Mouse (Mus musculus) heart, embryonic 15.5 days (tissue): ENCODE measurements around the gene Rplp2. TPM values are rescaled to one million over a fixed set of nuclear protein-coding genes. Genes with fewer than 3 reads are reported as not detected.
"Not testable (repeated sequence)": the region's sequence is repeated elsewhere in the genome, so short reads cannot be mapped to it uniquely, and the experiment has no call there.

Source experiments
- ATAC-seq: fragments of 200-750 bp; cut with Nextera tagmentation; replicated peaks from 2 replicates; pipeline ENCODE4 v1.8.0; 2017; ENCODE audit warnings: low read depth, moderate TSS enrichment; ENCODE audit not compliant: insufficient number of reproducible peaks, insufficient read depth, low FRiP score
- H3K27ac ChIP-seq: fragments of 300-500 bp; sonication (generic); 2 replicates; pipeline ENCODE4 v1.5.1; 2015; ENCODE audit warnings: mild to moderate bottlenecking, inconsistent platforms
- H3K27me3 ChIP-seq: fragments of 300-500 bp; sonication (generic); 2 replicates; pipeline ENCODE4 v1.6.1; 2015; ENCODE audit warnings: inconsistent platforms
- H3K36me3 ChIP-seq: fragments of 300-500 bp; sonication (generic); 2 replicates; pipeline ENCODE4 v1.6.1; 2015; ENCODE audit warnings: mild to moderate bottlenecking, inconsistent platforms
- H3K4me1 ChIP-seq: fragments of 300-500 bp; sonication (generic); replicated peaks from 2 replicates; pipeline ENCODE4 v1.6.1; 2015; ENCODE audit warnings: inconsistent platforms
- H3K4me2 ChIP-seq: fragments of 300-500 bp; sonication (generic); 2 replicates; pipeline ENCODE4 v1.6.1; 2015; ENCODE audit warnings: inconsistent platforms, mild to moderate bottlenecking, moderate library complexity
- H3K4me3 ChIP-seq: fragments of 300-500 bp; sonication (generic); 2 replicates; pipeline ENCODE4 v1.5.1; 2015; ENCODE audit warnings: mild to moderate bottlenecking, inconsistent platforms
- H3K9ac ChIP-seq: fragments of 300-500 bp; sonication (generic); 2 replicates; pipeline ENCODE4 v1.6.1; 2015; ENCODE audit warnings: mild to moderate bottlenecking, inconsistent platforms
- H3K9me3 ChIP-seq: fragments of 300-500 bp; sonication (generic); replicated peaks from 2 replicates; pipeline ENCODE4 v1.6.1; 2016; ENCODE audit warnings: inconsistent platforms
- WGBS: fragments of 180-500 bp; shearing (Covaris S2); methylation state at CpG from one replicate; pipeline ENCODE4 v1.1.7; 2015; ENCODE audit warnings: mixed read lengths; 5-methylcytosine and 5-hydroxymethylcytosine counted together
- polyA plus RNA-seq: library from polyadenylated mRNA; unstranded; fragments of >200 nt; fragmentation: Nextera tagmentation; extraction: Ambion mirVana; gene quantifications from 2 replicates; pipeline ENCODE4 v1.2.1, GENCODE M21; 2015

The Rplp2 gene
- polyA plus RNA-seq, 1 experiment from 2014 or later = 884 TPM

DNA sequence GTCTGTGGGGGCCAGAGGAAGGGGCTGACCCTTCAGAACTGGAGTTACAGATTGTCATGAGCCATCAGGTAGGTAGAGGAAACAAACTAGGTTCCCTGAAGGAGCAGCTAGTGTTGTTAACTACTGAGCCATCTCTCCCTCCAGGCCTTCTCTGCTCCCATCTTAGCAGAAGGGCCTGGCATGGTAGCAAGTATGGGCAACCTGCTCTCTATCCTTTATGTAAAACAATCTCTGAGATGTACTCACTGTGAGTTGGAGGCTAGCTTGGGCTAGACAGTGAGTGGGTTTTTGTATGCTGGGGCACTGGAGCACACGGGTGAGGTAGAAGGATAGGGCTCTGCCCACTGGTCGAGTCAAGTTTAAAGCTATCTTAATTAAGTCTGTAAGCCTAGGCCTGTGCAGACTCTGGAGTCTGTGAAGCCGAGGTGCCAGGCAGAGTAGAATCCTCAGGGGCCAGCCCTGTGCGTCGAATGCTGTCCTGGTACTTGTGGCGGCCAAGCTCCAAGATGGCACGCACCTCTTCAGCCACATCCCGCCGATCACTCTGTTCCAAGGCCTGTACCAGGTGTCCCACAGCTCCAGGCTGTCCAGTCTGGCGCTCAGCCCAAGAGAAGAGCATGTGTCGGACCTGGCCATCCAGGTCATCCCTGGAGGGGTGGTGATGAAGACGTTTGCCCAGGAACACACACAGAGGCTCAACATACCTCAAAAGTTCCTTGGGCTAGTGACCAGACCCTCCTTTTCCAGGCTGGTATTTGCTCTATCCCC is 8.8 kb upstream of the Rplp2 start:
- ATAC-seq = no peak
- no peaks in the 10 kb centered on the region for H3K9me3 ChIP-seq
- H3K36me3 ChIP-seq = peaks cover 15% of the 10 kb centered on the region
- no peak overlapping the region for H3K27ac ChIP-seq
- H3K9ac ChIP-seq = no peak overlapping the region
- H3K4me3 ChIP-seq = no peak overlapping the region
- no peaks in the 10 kb centered on the region for H3K27me3 ChIP-seq
- WGBS = 91% methylated on average over 12 of the region's 12 CpGs
- H3K4me2 ChIP-seq = no peak overlapping the region
- peaks cover 62% of the 10 kb centered on the region for H3K4me1 ChIP-seq

GRCm38 (mm10) chr7:141439140-141439679 is 8.0 kb upstream of the Rplp2 start:
- Histone ChIP-seq H3K27ac (no peak overlapping the region), H3K27me3 (no peaks in the 10 kb centered on the region), H3K4me3 (no peak overlapping the region), H3K36me3 (peaks cover 14% of the 10 kb centered on the region), H3K4me2 (no peak overlapping the region), H3K4me1 (peaks cover 61% of the 10 kb centered on the region), H3K9ac (no peak overlapping the region; the same call in 1 of the 2 replicates), H3K9me3 (no peaks in the 10 kb centered on the region)
- no peak for ATAC-seq
- WGBS = 94% methylated on average over 10 of the region's 10 CpGs

GRCm38 (mm10) chr7:141439811-141440210 is 7.4 kb upstream of the Rplp2 start:
- Histone ChIP-seq H3K9me3 (no peaks in the 10 kb centered on the region), H3K9ac (no peak overlapping the region), H3K4me2 (no peak overlapping the region), H3K4me1 (peaks cover 57% of the 10 kb centered on the region), H3K27me3 (no peaks in the 10 kb centered on the region), H3K27ac (no peak overlapping the region), H3K36me3 (peaks cover 14% of the 10 kb centered on the region), H3K4me3 (no peak overlapping the region)
- ATAC-seq = no peak
- WGBS = 95% methylated on average over 11 of the region's 11 CpGs

- H3K9ac ChIP-seq = no peak overlapping the region
- no peak overlapping the region for H3K4me2 ChIP-seq
- H3K27ac ChIP-seq = no peak overlapping the region
- 27% methylated on average over 6 of the region's 6 CpGs for WGBS
- H3K4me3 ChIP-seq = no peak overlapping the region
- H3K4me1 ChIP-seq = peaks cover 51% of the 10 kb centered on the region
- H3K27me3 ChIP-seq = no peaks in the 10 kb centered on the region
- no peak for ATAC-seq
- no peaks in the 10 kb centered on the region for H3K9me3 ChIP-seq
- peaks cover 14% of the 10 kb centered on the region for H3K36me3 ChIP-seq
Observed at GRCm38 (mm10) chr7:141440613-141441012, 6.6 kb upstream of the Rplp2 start.

DNA sequence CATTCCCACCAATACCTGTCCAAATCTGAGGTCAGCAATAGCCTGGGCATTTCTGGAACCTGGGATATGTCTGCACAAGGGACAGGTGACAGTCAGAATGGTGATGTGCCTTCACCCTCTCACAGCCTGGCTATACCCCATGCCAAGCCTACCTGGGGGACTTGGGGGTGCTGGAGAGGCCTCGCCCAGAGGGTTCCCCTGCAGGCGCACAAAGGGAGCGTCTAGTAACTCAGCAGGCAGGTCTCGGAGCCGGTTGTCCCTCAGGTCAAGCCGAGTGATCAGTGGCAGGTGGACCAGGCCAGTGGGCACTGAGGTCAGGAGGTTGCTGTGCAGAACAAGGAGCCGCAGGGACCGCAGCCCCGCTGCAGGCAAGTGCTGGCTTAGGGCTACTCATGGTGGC is 5.7 kb upstream of the Rplp2 start:
- ATAC-seq = no peak
- Histone ChIP-seq H3K4me2 (no peak overlapping the region; the same call in 1 of the 2 replicates), H3K27me3 (no peaks in the 10 kb centered on the region), H3K4me1 (peaks cover 46% of the 10 kb centered on the region), H3K27ac (no peak overlapping the region), H3K4me3 (no peak overlapping the region), H3K9me3 (no peaks in the 10 kb centered on the region), H3K9ac (no peak overlapping the region), H3K36me3 (peaks cover 14% of the 10 kb centered on the region)
- 94% methylated on average over 9 of the region's 9 CpGs for WGBS

DNA sequence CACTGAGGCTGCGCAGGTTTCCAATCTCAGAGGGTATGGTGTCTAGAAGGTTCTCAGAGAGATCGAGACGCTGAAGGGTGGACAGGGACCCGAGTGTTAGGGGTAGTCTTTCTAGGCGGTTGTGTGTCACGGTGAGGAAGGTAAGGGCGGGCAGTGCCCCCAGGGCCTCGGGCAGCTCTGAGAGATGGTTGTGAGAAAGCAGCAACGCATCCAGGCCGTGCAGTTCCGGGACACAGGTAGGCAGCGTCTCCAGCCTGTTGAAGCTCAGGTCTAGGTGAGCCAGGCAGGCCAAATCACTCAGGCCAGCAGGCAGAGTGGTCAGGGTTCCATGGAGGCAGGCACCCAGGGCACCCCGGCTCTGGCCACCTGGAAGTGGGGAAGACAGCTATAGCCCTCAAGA is 5.0 kb upstream of the Rplp2 start:
- no peak for ATAC-seq
- H3K4me1 ChIP-seq = peaks cover 43% of the 10 kb centered on the region
- 93% methylated on average over 13 of the region's 13 CpGs for WGBS
- no peak overlapping the region for H3K9ac ChIP-seq
- no peaks in the 10 kb centered on the region for H3K9me3 ChIP-seq
- no peaks in the 10 kb centered on the region for H3K27me3 ChIP-seq
- no peak overlapping the region for H3K27ac ChIP-seq
- peaks cover 14% of the 10 kb centered on the region for H3K36me3 ChIP-seq
- H3K4me2 ChIP-seq = peak overlapping the region; percentile 92
- H3K4me3 ChIP-seq = 0 out of 2 replicates have a peak overlapping the region, but pooled peaks have one; percentile 60

DNA sequence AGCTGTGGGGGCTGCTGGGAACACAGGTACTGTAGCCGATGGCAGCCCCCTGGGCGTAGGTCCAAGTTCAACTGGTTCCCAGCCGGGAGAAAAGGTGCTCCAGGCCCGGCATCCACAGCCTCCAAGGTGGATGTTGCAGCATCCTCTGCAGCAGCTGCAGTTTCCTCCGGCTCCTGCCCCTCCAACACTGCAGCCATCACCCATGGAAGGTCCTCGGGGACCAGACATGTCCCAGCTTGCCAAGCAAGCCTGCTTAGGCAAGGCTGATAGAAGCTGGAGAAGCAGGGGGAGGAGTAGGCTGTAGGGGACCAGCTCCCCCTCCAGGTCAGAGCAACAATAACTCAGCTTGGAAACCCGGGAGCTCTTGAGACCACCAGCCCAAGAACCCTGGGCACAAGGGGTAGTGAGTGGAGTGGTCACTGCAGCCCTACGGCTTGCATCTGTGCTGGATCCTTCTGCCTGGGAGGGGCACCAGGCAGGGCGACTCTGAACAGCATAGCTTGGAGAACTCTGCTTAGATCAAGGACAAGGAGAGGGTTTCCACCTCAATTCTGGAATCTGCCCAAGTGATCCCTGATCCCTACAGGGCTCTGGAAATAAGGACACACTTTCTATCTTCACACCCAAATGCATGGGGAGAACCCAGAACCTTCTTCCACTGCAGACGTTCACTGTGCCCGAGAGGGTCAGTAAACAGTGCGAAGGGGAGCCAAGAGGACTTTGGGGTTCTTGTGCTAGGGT is 3.9 kb upstream of the Rplp2 start:
- 17% methylated on average over 12 of the region's 12 CpGs for WGBS
- ATAC-seq = no peak

DNA sequence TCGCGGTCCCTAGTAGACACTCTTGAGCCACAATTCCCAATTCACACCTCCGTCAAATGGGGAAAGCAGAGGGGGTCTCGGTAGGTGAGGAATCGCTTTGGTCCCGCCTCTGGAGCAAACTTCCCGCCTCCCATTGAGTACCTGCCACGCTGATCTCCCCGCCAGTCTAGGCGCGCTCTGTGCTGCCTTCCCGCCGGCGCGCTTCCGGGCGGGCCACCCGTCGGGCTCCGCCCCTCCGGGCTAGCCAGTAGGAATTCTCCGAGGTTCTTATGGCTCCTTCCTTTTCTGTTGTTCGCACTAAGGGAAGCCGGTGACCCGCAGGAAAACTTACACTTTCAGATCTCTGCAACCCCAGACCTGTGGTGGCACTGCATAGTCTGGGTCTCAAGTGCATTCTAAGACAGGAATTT is 3.3 kb upstream of the Rplp2 start, which contains the start of gene Pidd1:
TSS of gene Pidd1 (minus strand) at position 198 of the 410 bp plus-strand sequence.
- peak within 1 kb of the TSS; percentile 92 for H3K4me2 ChIP-seq
- WGBS = under 1% methylated on average over 25 of the region's 25 CpGs
- H3K9me3 ChIP-seq = no peaks in the 10 kb centered on the region
- peaks cover 47% of the 10 kb centered on the region for H3K4me1 ChIP-seq
- peak within 1 kb of the TSS; percentile 65 for H3K9ac ChIP-seq
- peak within 1 kb of the TSS; percentile 70 for H3K27ac ChIP-seq
- H3K36me3 ChIP-seq = peaks cover 9% of the 10 kb centered on the region; the same call in 1 of the 2 replicates
- peak within 1 kb of the TSS; percentile 60 for H3K4me3 ChIP-seq
- peak; percentile 45; the same call in 1 of the 2 replicates for ATAC-seq
- no peaks in the 10 kb centered on the region for H3K27me3 ChIP-seq

More for the DNA sequence above, 3.9 kb upstream of the Rplp2 start:
- H3K36me3 ChIP-seq = peaks cover 12% of the 10 kb centered on the region
- peak overlapping the region; percentile 60 for H3K4me3 ChIP-seq
- H3K27me3 ChIP-seq = no peaks in the 10 kb centered on the region
- no peaks in the 10 kb centered on the region for H3K9me3 ChIP-seq
- H3K4me2 ChIP-seq = peak overlapping the region; percentile 92
- peaks cover 41% of the 10 kb centered on the region for H3K4me1 ChIP-seq
- H3K27ac ChIP-seq = peak overlapping the region; percentile 54
- H3K9ac ChIP-seq = peak overlapping the region; percentile 65

DNA sequence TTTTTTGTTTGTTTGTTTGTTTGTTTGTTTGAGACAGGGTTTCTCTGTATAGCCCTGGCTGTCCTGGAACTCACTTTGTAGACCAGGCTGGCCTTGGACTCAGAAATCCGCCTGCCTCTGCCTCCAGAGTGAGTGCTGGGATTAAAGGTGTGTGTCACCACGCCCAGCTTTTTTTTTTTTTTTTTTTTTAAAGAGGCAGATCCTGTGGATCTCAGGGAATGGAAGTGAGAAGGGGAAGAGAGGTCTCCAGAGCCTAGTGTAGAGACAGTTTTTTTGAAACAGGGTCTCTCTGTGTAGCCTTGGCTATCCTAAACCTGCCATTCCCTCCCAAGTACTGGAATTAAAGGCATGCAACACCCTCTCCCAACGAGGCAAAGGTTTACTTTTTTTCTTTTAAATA is 796 bp upstream of the Rplp2 start:
- Histone ChIP-seq H3K4me1 (peaks cover 37% of the 10 kb centered on the region), H3K4me2 (peak overlapping the region; percentile 65), H3K36me3 (peaks cover 25% of the 10 kb centered on the region; the same call in 1 of the 2 replicates)
- not testable (repeated sequence) for H3K9me3 ChIP-seq, ATAC-seq, H3K27ac ChIP-seq, H3K9ac ChIP-seq, H3K4me3 ChIP-seq, H3K27me3 ChIP-seq
- 80% methylated on average over 3 of the region's 3 CpGs for WGBS

- no peaks in the 10 kb centered on the region for H3K27me3 ChIP-seq
- H3K9me3 ChIP-seq = no peaks in the 10 kb centered on the region
- peaks cover 27% of the 10 kb centered on the region for H3K4me1 ChIP-seq
- no peak overlapping the region for H3K27ac ChIP-seq
- H3K4me3 ChIP-seq = no peak overlapping the region
- H3K9ac ChIP-seq = no peak overlapping the region
- H3K36me3 ChIP-seq = peaks cover 35% of the 10 kb centered on the region
- ATAC-seq = no peak
- no peak overlapping the region for H3K4me2 ChIP-seq
Observed at GRCm38 (mm10) chr7:141451928-141452327, 4.8 kb downstream of the Rplp2 start.

GRCm38 (mm10) chr7:141453636-141454035 is 6.5 kb downstream of the Rplp2 start:
- peaks cover 23% of the 10 kb centered on the region for H3K4me1 ChIP-seq
- H3K9me3 ChIP-seq = no peaks in the 10 kb centered on the region
- peaks cover 35% of the 10 kb centered on the region for H3K36me3 ChIP-seq
- ATAC-seq = no peak
- 75% methylated on average over 2 of the region's 2 CpGs for WGBS
- no peak overlapping the region for H3K9ac ChIP-seq
- no peak overlapping the region for H3K4me2 ChIP-seq
- H3K4me3 ChIP-seq = no peak overlapping the region
- no peak overlapping the region for H3K27ac ChIP-seq
- no peaks in the 10 kb centered on the region for H3K27me3 ChIP-seq
